Mouse (Mus musculus): Measurements from ENCODE around the gene Ntm. TPM values are rescaled to one million over a fixed set of nuclear protein-coding genes. Genes with fewer than 3 reads are reported as not detected.

Ntm gene
- total and polyA plus RNA-seq, 3 experiments = not detected

GRCm38 (mm10) chr9:29897448-29897847, 65.5 kb downstream of the Ntm start:
- Histone ChIP-seq H3K9me3 (replicated peaks; ENCODE audit: insufficient read depth, low read length) (no peaks in the 10 kb centered on the region), H3K27me3 (ENCODE audit: control insufficient read depth in 1 of 2, insufficient read depth in 2 of 2, low read length in 2 of 2) (no peaks in the 10 kb centered on the region), H3K4me1 (ENCODE audit: control insufficient read depth in 1 of 2, insufficient read depth in 2 of 2, low read length in 2 of 2) (no peaks in the 10 kb centered on the region), H3K9ac (ENCODE audit: control insufficient read depth, low read depth, low read length, poor library complexity, severe bottlenecking) (no peak overlapping the region), H3K27ac (ENCODE audit: control insufficient read depth, low read depth, low read length) (no peak overlapping the region), H3K36me3 (ENCODE audit: control insufficient read depth in 1 of 2, insufficient read depth in 2 of 2, low read length in 2 of 2) (no peaks in the 10 kb centered on the region), H3K4me3 (ENCODE audit: control insufficient read depth in 1 of 2, insufficient read depth in 1 of 2, low read depth in 2 of 2, low read length in 2 of 2) (no peak overlapping the region), H3K79me2 (ENCODE audit: control insufficient read depth, insufficient read depth, low read length, poor library complexity) (no peaks in the 10 kb centered on the region)
- TF ChIP-seq POLR2AphosphoS2 (IDR thresholded peaks at IDR 0.05; ENCODE audit: low read length) = no peak
- TF ChIP-seq TBP (IDR thresholded peaks at IDR 0.05; ENCODE audit: low read depth, low read length) = no peak
- TF ChIP-seq RAD21 (IDR thresholded peaks at IDR 0.05; ENCODE audit: low read depth, low read length) = no peak
- TF ChIP-seq ZKSCAN1 (IDR thresholded peaks at IDR 0.05; ENCODE audit: low read depth, low read length) = no peak
- no peak for TF ChIP-seq EP300 (IDR thresholded peaks at IDR 0.05; ENCODE audit: low read depth in 1 of 2, low read length in 2 of 2)
- no peak for TF ChIP-seq USF1 (IDR thresholded peaks at IDR 0.05; ENCODE audit: low read depth, low read length)
- TF ChIP-seq ELF1 (IDR thresholded peaks at IDR 0.05; ENCODE audit: low read depth, low read length) = no peak
- no peak for TF ChIP-seq JUND (IDR thresholded peaks at IDR 0.05; ENCODE audit: low read depth, low read length)
- TF ChIP-seq TAL1 (IDR thresholded peaks at IDR 0.05; ENCODE audit: low read length) = no peak
- no peak for TF ChIP-seq GABPA (IDR thresholded peaks at IDR 0.05; ENCODE audit: low read depth, low read length)
- no peak for TF ChIP-seq HCFC1 (IDR thresholded peaks at IDR 0.05; ENCODE audit: low read depth, low read length)
- TF ChIP-seq MEF2A (IDR thresholded peaks at IDR 0.05; ENCODE audit: extremely low read depth, insufficient replicate concordance, low read depth, low read length, poor library complexity, severe bottlenecking) = no peak
- no peak for TF ChIP-seq KAT2A (conservative IDR thresholded peaks at IDR 0.05; ENCODE audit: low read depth, low read length)
- no peak for TF ChIP-seq USF2 (IDR thresholded peaks at IDR 0.05; ENCODE audit: borderline replicate concordance in 1 of 2, insufficient read depth in 1 of 2, low read depth in 1 of 2, low read length in 2 of 2)
- no peak for TF ChIP-seq POLR2AphosphoS5 (IDR thresholded peaks at IDR 0.05; ENCODE audit: borderline replicate concordance, low read depth, low read length)
- no peak for TF ChIP-seq SIN3A (IDR thresholded peaks at IDR 0.05; ENCODE audit: low read length)
- TF ChIP-seq NELFE (IDR thresholded peaks at IDR 0.05; ENCODE audit: low read depth, low read length) = no peak
- TF ChIP-seq ZNF384 (IDR thresholded peaks at IDR 0.05; ENCODE audit: low read depth, low read length) = no peak
- no peak for TF ChIP-seq MAZ (IDR thresholded peaks at IDR 0.05; ENCODE audit: low read depth, low read length)
- no peak for TF ChIP-seq SMC3 (IDR thresholded peaks at IDR 0.05; ENCODE audit: low read depth, low read length)
- no peak for DNase-seq (ENCODE audit: low read depth, low spot score)

- no peak overlapping the region for H3K9ac ChIP-seq (ENCODE audit: control insufficient read depth, low read depth, low read length, poor library complexity, severe bottlenecking)
- H3K27me3 ChIP-seq (ENCODE audit: control insufficient read depth in 1 of 2, insufficient read depth in 2 of 2, low read length in 2 of 2) = no peaks in the 10 kb centered on the region
- no peak for TF ChIP-seq RAD21 (IDR thresholded peaks at IDR 0.05; ENCODE audit: low read depth, low read length)
- TF ChIP-seq USF2 (IDR thresholded peaks at IDR 0.05; ENCODE audit: borderline replicate concordance in 1 of 2, insufficient read depth in 1 of 2, low read depth in 1 of 2, low read length in 2 of 2) = no peak
- no peak for TF ChIP-seq USF1 (IDR thresholded peaks at IDR 0.05; ENCODE audit: low read depth, low read length)
- TF ChIP-seq CHD2 (IDR thresholded peaks at IDR 0.05; ENCODE audit: low read length) = no peak
- no peak for TF ChIP-seq NELFE (IDR thresholded peaks at IDR 0.05; ENCODE audit: low read depth, low read length)
- TF ChIP-seq ZKSCAN1 (IDR thresholded peaks at IDR 0.05; ENCODE audit: low read depth, low read length) = no peak
- TF ChIP-seq MYC (IDR thresholded peaks at IDR 0.05; ENCODE audit: low read depth, low read length) = no peak
- TF ChIP-seq KAT2A (conservative IDR thresholded peaks at IDR 0.05; ENCODE audit: low read depth, low read length) = no peak
- TF ChIP-seq MEF2A (IDR thresholded peaks at IDR 0.05; ENCODE audit: extremely low read depth, insufficient replicate concordance, low read depth, low read length, poor library complexity, severe bottlenecking) = no peak
- no peak for TF ChIP-seq POLR2A (IDR thresholded peaks at IDR 0.05; ENCODE audit: control insufficient read depth in 1 of 2, insufficient read depth in 1 of 2, low read depth in 1 of 2, low read length in 2 of 2, poor library complexity in 1 of 2)
- TF ChIP-seq SIN3A (IDR thresholded peaks at IDR 0.05; ENCODE audit: low read length) = no peak
- TF ChIP-seq ELF1 (IDR thresholded peaks at IDR 0.05; ENCODE audit: low read depth, low read length) = no peak
- no peak for DNase-seq (ENCODE audit: low read depth, low spot score)
- no peak overlapping the region for H3K27ac ChIP-seq (ENCODE audit: control insufficient read depth, low read depth, low read length)
- no peaks in the 10 kb centered on the region for H3K9me3 ChIP-seq (replicated peaks; ENCODE audit: insufficient read depth, low read length)
- no peaks in the 10 kb centered on the region for H3K79me2 ChIP-seq (ENCODE audit: control insufficient read depth, insufficient read depth, low read length, poor library complexity)
- H3K4me3 ChIP-seq (ENCODE audit: control insufficient read depth in 1 of 2, insufficient read depth in 1 of 2, low read depth in 2 of 2, low read length in 2 of 2) = no peak overlapping the region
- no peaks in the 10 kb centered on the region for H3K4me1 ChIP-seq (ENCODE audit: control insufficient read depth in 1 of 2, insufficient read depth in 2 of 2, low read length in 2 of 2)
- H3K36me3 ChIP-seq (ENCODE audit: control insufficient read depth in 1 of 2, insufficient read depth in 2 of 2, low read length in 2 of 2) = no peaks in the 10 kb centered on the region
Measured at GRCm38 (mm10) chr9:29892792-29893191, 70.1 kb downstream of the Ntm start.

Data from MEL (cell line).